Mouse (Mus musculus): Measurements from ENCODE around the gene Clec3b. TPM values are rescaled to one million over a fixed set of nuclear protein-coding genes. Genes with fewer than 3 reads are reported as not detected.

Gene Clec3b
- polyA plus RNA-seq (2012; fragmentation: generic; extraction: Trizol) = 100 to 1,000 TPM in 1 of 2 experiments, under 1 TPM in 1; 0.22 to 171 TPM

DNA sequence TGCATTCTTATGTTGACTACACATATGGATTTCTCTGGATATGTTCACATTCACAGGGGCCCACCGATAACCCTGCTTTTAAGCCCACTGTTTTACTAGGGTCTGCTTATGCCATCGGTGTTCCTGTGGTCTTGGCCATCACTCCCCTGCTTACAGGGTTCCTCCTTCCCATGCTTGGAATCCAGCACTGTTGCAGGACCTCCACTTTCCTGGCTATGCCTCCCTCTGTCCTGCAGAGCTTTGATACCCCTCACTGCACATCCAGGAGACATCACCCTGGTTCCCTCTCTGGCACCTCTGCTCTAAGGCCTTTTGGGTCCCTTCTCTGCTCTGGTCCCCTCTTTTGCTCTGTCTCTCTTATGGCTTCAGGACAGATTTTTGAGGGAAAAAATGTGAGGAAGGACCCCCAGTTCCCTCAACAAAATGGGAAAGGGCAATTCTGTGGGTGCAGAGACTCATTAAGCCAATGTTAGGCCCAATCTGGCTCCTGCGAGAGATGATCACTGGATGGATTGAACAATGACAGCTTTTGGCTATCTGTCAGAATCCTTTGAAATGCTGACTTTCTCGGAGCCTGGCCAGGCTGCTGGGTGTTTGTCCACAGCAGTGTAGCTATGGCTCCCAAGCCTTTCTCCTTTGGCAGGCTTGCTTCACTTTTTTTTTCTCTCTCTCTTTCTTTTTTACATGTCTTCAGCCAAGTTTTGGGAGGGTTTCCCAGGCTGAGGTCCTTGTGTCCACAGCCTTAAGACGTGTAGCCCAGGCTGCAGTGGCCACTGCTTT is at the start of gene Clec3b:
Clec3b (plus strand) TSS at position 706 of the 780 bp plus-strand sequence.

DNA sequence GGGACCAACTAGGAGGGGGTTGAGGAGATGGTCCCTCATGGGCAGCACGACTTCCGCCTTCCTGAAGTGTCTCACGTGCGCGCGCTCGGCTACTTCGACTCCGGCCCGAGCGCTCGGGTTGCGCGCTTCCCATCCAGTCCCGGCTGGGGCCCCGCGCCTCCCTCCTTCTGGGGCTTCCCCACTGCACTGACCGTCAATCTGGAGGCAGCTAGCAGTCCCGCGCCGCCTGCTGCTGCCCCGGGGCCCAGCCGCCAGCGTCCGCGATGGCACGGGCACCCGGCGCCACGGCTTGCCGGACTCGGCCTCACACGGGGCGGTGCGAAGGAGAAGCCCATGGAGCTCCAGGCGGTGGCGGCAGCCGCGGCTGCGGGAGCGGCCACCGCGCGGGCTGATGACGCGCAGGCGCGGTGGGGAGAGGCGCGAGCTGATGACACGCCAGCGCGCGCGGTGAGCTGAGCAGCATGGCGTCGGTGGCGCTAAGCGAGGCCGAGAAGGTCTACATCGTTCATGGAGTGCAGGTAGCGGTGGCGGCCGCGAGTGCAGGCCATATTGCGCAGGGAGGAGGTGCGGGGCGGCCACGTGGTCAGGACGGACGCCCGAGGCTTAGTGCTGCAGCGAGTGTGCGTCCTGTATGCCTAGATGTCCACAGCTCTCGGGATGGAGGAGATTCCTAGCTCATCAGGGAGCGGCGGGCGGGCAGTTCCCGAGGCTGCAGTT is 37.8 kb upstream of the Clec3b start, which contains the start of the genes Zdhhc3 and Exosc7:
Zdhhc3 (minus strand) TSS at position 401 of the 717 bp plus-strand sequence.
Exosc7 (plus strand) TSS at position 411 of the 717 bp plus-strand sequence.

Other genes starting within 250 kb of the Clec3b start
- gene Zfp105, start 227.9 kb upstream of the Clec3b start, polyA plus RNA-seq (2012; fragmentation: generic; extraction: Trizol) = under 1 TPM in 1 of 2 experiments, not detected in 1; 0.25 TPM
- 1 to 10 TPM; 1.5 to 5.6 TPM for gene 1110059G10Rik, start 199.9 kb upstream of the Clec3b start, polyA plus RNA-seq (2012; fragmentation: generic; extraction: Trizol)
- gene Kif15, start 199.9 kb upstream of the Clec3b start, polyA plus RNA-seq (2012; fragmentation: generic; extraction: Trizol) = 1 to 10 TPM in 1 of 2 experiments, under 1 TPM in 1; 0.91 to 4.9 TPM
- gene Tmem42, start 129.6 kb upstream of the Clec3b start, polyA plus RNA-seq (2012; fragmentation: generic; extraction: Trizol) = 10 to 100 TPM in 1 of 2 experiments, 1 to 10 TPM in 1; 4.8 to 16.0 TPM
- gene Tgm4, start 116.2 kb upstream of the Clec3b start, polyA plus RNA-seq (2012; fragmentation: generic; extraction: Trizol) = under 1 TPM; 0.02 to 0.27 TPM
- gene Zdhhc3, start 37.7 kb upstream of the Clec3b start, polyA plus RNA-seq (2012; fragmentation: generic; extraction: Trizol) = 10 to 100 TPM; 47.7 to 48.1 TPM
- gene Exosc7, start 37.7 kb upstream of the Clec3b start, polyA plus RNA-seq (2012; fragmentation: generic; extraction: Trizol) = 10 to 100 TPM; 20.3 to 36.4 TPM
- under 1 TPM in 1 of 2 experiments, not detected in 1; 0.11 TPM for gene Cdcp1, start 65.1 kb downstream of the Clec3b start, polyA plus RNA-seq (2012; fragmentation: generic; extraction: Trizol)
- 10 to 100 TPM in 1 of 2 experiments, 1 to 10 TPM in 1; 8.1 to 20.3 TPM for gene Tmem158, start 109.8 kb downstream of the Clec3b start, polyA plus RNA-seq (2012; fragmentation: generic; extraction: Trizol)
- gene Lars2, start 216.0 kb downstream of the Clec3b start, polyA plus RNA-seq (2012; fragmentation: generic; extraction: Trizol) = 1,000 to 10,000 TPM in 1 of 2 experiments, 100 to 1,000 TPM in 1; 898 to 1,505 TPM